Mouse (Mus musculus) kidney, postnatal 10 days (tissue): Measurements from ENCODE around the gene Cacfd1.
A peak's percentile ranks its signal among the peaks of the same experiment; 100 is the strongest.

ENCODE experiments used
- DNase-seq: peaks from one replicate; pipeline ENCODE4 v3.0.0; 2021; ENCODE audit warnings: mixed read lengths

The Cacfd1 gene

GRCm38 (mm10) chr2:27027618-27028436 is 18.1 kb downstream of the Cacfd1 start, which contains the start of gene Slc2a6:
TSS of gene Slc2a6 (minus strand) at chr2:27027998.
- DNase-seq = peak; percentile 92

DNA sequence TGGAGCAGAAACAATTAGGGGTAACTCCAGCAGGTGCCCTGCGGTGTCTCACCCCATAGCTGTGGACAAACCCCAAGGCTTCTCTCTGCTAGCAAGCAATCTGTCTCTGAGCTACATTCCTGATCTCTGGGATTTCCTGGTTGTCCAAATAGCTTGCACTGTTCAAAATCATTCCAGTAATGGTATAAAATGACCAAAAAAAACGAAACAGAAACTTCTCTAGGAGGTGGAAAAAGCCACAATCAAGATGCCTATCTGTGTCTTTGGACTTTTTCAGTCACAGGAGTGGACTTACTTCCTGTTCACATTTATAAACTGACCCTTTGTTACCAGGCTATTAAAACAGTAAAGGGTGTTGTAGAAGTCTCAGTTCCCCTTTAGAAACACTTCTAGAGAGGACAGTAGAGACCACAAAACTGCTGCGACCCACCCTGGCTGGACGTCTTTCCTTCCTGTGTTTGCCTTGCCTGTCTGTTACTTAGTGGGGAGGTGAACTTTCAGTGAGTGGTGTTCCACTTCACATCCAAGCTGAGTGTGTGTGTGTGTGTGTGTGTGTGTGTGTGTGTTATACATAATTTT is 18.8 kb downstream of the Cacfd1 start:
- no peak for DNase-seq

DNA sequence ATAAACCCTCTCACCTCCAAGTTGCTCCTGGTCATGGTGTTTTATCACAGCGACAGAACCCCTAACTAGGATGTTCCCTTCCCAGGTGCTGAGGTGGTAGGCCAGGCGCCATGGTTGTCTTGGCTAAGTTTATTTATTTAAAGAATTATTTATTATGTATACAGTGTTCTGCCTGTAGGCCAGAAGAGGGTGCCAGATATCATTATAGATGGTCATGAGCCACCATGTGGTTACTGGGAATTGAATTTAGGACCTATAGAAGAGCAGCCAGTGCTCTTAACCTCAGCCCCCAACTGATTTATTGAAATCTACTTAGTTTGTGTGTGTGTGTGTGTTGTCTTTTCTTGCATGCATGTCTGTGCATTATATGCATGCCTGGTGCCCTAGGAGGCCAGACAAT is 22.6 kb downstream of the Cacfd1 start:
- DNase-seq = no peak

GRCm38 (mm10) chr2:27036003-27036402 is 26.3 kb downstream of the Cacfd1 start:
- no peak for DNase-seq

GRCm38 (mm10) chr2:27037008-27037407 is 27.3 kb downstream of the Cacfd1 start:
- DNase-seq = no peak

- peak; percentile 89 for DNase-seq
Measured at GRCm38 (mm10) chr2:27038596-27038995, 28.9 kb downstream of the Cacfd1 start.

- DNase-seq = peak; percentile 72
Measured at GRCm38 (mm10) chr2:27039286-27039685, 29.6 kb downstream of the Cacfd1 start.

DNA sequence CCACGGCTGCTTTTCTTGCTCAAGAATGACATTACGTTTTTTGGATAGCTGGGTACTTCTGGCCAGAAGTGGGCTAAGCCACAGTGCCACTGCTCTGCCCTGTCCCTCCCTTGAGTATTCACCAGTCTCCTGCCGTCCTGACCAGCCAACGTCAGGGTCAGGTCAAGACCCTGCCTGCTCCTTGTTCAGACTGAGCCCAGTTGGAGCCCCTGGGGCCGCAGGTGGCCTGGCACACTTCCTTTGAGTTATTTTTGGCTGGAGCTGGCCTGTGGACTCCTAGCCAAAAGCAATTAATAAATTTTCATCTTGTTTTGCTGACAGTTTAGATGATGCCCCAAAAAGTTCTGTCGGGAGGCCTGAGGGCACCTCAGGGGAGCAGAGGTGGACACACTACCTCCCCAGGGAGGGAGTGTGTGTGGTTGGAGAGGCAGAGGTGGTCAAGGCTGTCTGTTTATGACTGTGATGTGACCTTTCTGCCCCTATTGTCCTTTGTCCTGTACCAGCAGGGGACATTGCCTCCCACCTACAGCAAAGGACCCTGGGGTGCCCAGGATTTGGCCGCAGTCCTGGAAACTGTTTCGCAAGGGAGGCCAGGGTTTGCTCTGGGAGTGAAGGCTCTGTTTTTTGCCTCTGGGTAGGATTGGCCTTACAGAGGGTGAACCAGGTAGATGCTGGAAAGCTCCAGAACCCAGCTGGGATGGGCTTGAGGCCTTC is 32.6 kb downstream of the Cacfd1 start:
- peak; percentile 50 for DNase-seq

- peak; percentile 94 for DNase-seq
Measured at GRCm38 (mm10) chr2:27043461-27043860, 33.7 kb downstream of the Cacfd1 start.

- DNase-seq = no peak
Measured at GRCm38 (mm10) chr2:27044166-27044565, 34.4 kb downstream of the Cacfd1 start.

GRCm38 (mm10) chr2:27044641-27045040 is 34.9 kb downstream of the Cacfd1 start:
- DNase-seq = peak; percentile 37

DNA sequence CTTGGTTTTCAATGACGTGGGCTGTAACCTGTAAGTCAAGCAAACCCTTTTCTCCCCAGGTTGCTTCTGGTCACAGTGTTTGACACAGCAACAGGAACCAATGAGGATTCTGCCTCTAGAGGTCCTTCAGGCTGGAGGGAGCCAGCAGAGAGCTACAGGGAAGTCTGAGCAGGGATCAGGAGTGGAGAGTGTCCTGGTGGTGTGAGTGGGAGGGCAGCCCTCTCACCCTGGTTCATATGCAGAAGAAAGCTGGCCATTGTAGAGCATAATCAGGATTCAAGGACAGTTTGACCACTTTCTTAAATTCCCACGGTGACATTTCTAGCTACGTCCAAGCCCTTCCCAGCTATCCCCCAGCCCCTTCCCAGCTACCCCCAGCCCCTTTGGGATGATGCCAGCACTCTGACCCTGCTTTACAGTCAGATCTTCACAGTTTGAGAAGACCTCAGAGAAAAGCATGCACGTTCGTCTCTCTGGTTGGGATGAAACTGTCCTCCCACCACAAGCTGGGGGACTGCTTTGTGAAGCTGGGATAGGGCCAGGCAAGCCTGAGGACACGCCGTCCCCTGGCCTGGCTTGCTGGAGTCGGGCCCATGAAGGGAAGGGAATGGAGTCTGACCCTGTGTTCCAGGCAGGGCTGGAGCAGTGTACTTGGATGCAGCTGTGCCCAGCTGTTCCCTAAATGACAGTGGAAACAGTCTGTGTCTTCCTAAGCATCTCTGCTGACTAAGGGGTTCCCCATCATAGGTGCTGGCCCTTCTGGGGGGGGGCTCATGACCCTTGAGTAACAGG is 36.4 kb downstream of the Cacfd1 start:
- peak; percentile 90 for DNase-seq

DNA sequence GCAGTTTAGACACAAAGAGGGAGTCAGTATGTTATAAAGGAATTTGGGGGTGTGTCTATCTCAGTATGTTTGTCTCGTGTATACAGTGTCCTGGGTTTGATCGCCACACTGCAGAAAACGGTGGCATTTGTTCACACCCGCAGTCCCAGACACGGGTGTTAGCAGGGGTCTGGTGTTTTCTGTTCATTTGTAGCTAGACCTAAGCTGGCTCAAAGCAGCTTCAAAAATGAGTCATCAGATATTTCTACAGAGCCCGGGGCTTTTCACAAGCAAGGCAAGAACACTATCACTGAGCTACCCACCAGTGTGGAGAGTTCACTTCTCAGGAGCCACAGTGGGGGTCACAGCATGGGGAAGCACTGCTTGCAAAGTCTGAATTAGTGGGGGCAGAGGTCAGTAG is 39.7 kb downstream of the Cacfd1 start:
- DNase-seq = no peak

DNA sequence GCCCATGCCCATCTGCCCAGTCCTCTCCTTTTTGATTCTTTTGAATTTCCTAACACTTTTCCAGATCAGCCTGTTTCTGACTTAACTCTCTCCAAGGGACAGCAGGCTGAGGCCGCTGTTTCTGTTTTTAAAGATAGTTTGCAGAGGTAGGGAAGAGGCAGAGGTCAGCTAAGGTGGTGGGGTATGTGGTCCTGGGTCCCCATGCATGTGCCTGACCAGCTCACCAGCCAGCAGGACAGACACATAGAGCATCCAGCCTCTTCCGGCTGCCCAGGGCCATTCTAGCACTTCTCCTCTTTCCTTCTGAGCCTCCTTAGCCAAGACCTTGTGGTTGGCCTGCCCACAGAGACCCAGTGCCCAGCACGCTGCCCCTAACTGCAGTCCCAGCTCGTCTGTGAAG is 48.5 kb downstream of the Cacfd1 start:
- no peak for DNase-seq

DNA sequence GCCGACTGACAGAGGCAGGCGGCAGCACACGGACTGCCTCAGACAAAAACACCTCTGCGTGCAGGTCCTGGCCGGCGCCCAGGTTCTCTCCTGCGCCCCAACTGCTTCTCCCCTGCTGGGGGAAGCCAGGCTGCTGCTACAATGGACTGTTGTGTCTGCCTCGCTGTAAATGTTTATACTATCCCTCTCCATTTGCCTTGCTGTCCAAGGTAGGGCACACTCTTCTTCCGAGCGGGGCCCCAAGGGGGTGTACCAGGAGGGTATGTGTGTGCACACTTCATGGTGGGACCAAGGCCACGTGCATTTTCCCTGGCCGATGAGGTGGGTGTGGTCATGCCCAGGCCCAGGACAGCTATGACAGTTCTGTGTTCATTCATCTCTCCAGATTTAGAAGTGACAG is 49.0 kb downstream of the Cacfd1 start:
- no peak for DNase-seq

DNA sequence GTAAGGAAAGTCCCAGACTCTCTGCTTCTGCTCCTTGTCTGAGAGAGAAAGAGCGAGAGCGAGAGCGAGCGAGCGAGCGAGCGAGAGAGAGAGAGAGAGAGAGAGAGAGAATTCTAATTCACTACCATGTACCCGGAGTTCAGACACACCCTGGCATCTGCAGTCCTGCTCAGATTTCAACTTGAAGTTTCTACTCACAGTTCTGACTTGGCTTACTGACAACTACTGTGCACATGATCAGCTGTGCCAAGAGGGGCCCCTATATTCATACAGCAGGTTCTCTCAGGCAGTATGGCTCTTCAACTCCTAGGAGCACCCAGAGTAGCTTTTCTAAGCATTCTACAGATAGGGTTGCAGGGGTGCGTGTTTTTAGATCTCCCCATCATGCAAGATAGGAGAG is 49.5 kb downstream of the Cacfd1 start:
- no peak for DNase-seq

GRCm38 (mm10) chr2:27067124-27067523 is 57.4 kb downstream of the Cacfd1 start:
- DNase-seq = no peak

GRCm38 (mm10) chr2:27067996-27068395 is 58.3 kb downstream of the Cacfd1 start:
- no peak for DNase-seq

DNA sequence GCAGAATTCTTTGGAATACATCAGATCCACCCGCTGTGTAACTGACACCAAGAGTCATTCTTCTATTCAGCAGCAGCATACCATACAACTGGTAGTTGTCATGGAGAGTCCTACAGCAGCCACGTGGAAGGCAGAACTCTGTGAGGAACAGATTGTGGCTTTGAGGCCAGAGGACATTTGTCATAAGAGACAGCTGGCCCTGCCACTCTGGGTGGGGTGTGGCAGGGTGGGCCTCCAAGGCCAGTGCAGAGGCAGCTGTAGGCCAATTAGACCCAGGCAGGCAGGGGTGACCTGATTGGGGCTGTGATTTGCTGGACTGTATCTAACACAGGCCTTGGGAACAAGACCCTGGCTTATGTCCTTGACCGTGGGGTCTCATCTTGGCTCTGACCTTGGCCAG is 59.9 kb downstream of the Cacfd1 start:
- no peak for DNase-seq

DNA sequence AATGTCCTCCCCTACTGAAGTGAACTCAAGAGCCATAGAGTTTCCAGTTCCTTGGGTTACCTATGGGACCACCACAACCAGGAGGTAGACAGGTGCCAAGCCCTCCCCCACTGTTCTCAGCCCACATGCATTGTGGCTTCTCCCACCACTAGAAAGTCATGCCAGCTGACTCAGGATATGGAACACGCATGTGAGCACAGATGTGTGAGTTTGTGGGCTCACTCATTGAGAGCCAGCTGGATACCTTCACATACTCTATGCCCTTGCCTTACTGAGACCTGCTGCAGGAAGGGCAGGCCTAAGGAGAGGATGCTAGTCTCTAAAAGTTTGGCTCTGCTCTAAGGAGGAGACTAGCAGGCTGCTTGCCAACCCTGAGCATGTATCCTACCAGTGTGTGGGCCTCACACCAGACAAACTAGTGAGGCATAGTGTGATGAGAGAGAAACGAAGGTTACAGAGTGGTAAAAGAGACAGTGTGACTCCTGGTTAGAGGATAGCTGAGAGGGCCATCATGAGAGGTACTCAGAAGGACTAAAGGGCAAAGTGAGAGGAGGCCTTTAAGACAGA is 60.6 kb downstream of the Cacfd1 start:
- DNase-seq = no peak
